Mouse (Mus musculus): ENCODE results near the gene Pdcl2.

Pdcl2 gene

DNA sequence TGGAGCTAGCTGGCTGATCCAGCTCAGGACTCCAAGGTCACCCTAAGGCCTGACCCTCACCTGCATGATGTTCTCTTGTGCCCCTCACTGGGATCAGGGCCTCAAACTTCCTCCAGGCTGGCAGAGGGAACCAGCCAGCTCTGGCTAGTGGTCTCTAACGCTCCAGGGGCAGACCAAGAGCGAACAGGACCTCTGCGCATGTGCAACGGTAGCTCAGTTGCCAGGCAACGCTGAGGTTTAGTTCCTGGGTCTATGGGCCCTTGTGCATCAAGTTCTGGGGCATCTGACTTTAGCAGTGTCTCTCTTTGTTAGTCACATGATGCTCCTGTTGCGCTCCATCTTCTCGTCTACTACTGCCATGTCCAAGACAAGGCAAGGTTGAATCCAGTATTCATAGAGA, at the start of gene Pdcl2:
Gene Pdcl2, minus strand, starts transcription at position 204 of the 400 bp plus-strand sequence.
- DNase-seq (ENCODE audit: low spot score), result no peak

DNA sequence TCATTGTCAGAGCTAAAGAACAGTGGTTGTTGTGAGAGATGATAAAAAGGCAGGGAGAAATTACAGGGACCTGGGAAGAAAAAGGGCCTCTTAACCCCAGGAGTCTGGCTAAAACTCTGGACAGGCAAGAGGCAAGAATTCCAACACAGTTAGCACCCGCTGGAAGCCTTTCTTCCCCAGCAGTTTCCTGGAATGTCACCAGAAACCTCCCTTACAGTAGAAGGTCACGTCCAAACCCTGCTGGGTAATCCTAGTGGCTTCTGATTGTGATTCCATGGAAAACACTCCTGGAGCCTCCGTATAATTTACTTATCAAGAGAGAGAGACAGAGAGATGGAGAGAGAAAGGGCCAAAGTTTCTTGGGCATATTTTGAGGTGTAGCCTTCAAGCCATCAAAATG, 48.3 kb upstream of the Pdcl2 start:
- no peak for DNase-seq (ENCODE audit: low spot score)

- no peak for DNase-seq (ENCODE audit: low spot score)
Measured at GRCm38 (mm10) chr5:76369215-76369840, 38.4 kb upstream of the Pdcl2 start.

GRCm38 (mm10) chr5:76365406-76365805, 34.5 kb upstream of the Pdcl2 start:
- no peak for DNase-seq (ENCODE audit: low spot score)

GRCm38 (mm10) chr5:76363453-76364104, 32.6 kb upstream of the Pdcl2 start, which contains the start of gene Nmu:
Gene Nmu, minus strand, starts transcription at chr5:76363788.
- DNase-seq (ENCODE audit: low spot score), result no peak

DNA sequence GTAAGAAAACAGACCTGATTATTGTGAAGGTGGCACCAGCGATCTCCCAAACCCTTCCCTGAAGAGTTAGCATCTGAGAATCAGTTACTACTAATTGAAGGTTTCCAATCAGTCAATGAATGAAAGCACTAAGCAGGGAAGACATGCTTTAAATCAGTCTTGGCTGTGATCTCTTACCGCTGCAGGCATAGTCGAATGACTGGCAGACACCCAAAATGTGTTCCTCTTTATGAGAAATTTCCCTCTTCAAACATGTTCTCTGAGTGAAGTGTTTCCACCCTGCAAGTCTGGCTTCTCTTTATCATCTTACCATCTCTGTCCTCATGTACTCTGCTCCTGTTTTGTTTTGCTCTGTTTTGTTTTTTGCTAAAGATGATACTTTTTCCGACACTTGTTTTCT, 29.8 kb upstream of the Pdcl2 start:
- no peak for DNase-seq (ENCODE audit: low spot score)

- DNase-seq (ENCODE audit: low spot score), result no peak
Measured at GRCm38 (mm10) chr5:76360057-76360456, 29.1 kb upstream of the Pdcl2 start.

DNA sequence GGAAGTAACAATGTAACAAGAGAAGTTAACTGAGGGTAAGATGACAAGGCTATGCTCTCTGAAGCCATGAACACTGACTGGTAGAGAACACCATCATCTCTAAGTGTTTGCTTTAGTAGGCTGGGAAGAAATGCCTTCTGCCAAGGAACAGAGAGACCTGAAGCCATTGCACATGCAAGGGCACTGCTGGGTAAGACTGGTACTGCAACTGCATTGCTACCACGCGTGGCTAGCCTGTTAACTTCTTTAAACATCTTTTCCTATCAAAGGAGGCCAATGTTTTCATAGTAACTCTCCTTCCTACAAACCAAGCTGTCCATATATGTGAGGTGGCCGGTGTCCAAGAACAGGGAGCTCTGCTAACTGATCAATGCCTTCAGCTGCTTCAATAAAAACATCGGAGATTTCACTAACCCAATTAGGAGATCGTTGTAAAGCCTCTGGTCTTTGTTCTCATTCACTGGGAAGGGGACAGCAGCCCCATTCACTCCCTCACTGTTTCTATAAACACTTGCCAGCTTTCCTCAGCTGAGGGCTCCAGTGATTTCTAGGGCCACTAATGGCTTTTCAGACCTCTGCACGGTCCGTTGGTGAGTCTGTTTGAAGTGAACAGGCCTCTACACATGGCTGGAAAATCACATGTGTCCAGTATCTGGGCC, 21.1 kb upstream of the Pdcl2 start:
- no peak for DNase-seq (ENCODE audit: low spot score)

DNA sequence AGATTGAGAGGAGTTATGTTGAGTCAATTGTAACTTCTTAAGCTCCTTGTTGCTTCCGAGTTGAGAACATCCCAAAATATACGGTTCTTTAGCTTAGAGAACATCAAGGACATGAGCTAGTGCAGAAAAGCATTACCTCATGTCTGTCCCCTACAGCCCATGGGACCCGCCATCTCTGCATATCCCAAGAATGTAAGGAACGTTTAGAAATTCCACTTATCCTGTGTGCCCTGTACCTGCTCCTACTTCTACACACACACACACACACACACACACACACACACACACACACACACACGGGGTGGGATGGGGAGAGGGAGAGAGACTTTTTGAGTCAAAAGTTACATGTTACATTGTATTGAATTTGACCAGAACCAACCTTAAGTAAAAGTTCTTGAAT, 20.6 kb upstream of the Pdcl2 start:
- DNase-seq (ENCODE audit: low spot score), result no peak

- no peak for DNase-seq (ENCODE audit: low spot score)
Measured at GRCm38 (mm10) chr5:76346137-76346536, 15.2 kb upstream of the Pdcl2 start.

DNA sequence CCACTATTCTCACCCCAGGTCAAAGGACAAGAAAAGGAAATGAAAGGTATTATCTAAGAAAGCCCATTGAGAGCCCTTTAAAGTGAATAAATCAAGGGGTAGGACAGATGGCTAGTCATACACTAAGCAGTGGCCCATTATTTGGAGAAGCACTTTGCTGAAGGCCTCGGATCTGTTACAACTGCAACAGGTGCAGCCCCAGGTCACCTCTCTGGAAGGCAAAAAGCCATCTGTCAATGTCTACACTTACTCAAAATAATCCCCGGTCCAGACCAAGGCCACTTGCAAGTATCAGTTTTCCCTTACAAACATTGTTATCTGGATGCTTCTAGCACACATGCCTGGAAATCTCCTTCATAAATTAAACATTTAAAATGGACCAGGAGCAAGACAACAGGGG, 10.0 kb upstream of the Pdcl2 start:
- DNase-seq (ENCODE audit: low spot score), result no peak

DNA sequence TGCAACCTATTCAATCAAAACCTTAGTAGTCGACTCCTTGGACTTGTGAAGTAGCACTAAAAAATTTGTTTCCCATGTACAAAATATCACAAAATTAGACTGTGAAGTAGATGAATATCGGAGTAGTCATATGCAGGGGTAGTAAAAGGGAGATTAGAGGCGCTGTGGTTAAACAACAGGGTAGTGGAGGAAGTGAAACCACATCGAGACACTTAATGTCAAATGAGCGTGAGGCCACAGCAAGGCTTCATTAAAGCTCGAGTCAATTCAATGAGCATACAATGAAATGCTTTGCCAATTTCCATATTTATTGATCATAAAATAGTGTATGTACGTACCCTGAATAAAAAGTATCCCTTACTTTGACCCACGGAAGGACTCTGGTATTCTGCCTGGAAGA, 6.1 kb upstream of the Pdcl2 start:
- DNase-seq (ENCODE audit: low spot score), result no peak

DNA sequence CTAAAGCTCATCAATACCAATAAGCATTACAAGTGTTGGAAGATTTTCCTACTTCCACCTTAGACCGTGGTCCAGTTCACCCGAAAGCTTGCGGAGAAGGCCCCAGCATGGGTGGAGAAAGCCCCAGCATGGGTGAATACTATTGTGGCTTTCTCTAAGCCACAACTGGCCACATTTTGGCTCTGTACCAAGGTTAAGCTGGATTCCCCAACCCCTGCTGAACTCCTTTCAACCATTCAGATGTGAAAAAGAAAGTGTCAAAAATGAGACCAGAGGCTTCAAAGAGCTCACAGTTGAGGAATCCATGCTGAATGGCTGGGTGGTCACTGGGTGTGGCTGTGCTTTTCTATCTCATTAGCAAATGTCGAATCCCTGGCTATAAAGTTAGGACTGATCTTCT, 2.9 kb upstream of the Pdcl2 start:
- no peak for DNase-seq (ENCODE audit: low spot score)

DNA sequence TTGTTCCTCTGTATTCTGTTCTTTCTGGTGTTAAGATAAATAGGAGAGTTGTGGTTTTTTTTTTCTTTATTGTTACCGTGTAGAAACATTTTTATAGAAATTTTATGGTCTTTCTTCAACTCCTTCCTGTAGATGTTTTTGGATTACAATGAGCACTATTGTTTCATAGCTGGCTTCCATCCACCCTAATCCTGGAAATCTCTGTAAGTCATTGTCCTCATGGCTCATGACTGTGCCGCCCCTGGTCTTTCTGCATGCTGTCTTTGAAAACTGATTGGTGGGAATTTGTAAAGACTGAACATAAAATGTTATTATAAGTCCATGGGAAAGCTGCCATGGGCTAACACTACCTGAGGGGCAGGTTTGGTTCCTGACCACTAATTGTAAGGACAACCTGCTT, 3.7 kb downstream of the Pdcl2 start:
- DNase-seq (ENCODE audit: low spot score), result no peak

GRCm38 (mm10) chr5:76325113-76325512, 5.8 kb downstream of the Pdcl2 start:
- DNase-seq (ENCODE audit: low spot score), result no peak

DNA sequence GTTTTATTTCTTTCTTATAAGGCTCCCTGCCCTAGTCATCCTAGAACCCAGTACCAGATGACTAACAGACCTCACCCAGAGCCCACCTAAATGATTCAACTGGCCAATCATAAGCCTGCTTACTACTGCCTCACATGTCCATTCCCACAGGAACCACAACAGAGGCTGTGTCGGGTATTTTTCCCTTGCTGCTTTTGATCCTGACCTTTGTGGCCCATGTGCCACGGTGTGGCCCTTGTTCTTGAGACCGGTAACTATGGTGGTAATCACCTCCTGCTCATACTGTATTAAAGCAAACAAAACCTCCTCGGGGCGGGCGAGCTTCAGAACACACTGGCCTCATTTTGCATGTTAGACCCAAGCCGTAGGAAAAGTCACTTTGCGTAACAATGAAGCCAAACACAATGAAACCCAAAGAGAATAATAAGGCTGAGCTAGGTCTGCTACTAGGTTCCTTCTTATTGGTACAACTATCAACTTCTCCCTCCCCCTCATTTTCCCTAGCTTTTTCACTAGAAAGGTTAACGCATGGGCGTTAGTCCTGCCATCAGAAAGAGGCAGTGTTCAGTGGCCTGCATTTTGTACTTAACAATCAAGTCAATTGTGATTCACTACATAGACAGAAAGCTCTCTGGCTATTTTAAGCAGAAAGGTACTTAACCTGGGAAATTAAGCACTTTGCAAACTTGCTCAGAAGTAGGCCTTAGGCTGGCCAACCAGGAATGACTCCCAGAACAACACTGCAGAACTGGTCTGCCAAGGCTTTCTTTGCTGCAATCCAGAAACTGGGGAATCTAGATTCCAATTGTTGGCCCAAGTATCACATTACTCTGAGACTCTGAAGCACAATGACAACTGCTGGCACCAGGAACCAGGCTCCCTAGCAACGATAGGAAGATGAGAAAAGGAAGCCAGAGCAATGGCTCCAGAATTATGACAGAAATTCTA, 9.4 kb downstream of the Pdcl2 start:
- no peak for DNase-seq (ENCODE audit: low spot score)

GRCm38 (mm10) chr5:76308206-76308605, 22.8 kb downstream of the Pdcl2 start:
- no peak for DNase-seq (ENCODE audit: low spot score)

DNA sequence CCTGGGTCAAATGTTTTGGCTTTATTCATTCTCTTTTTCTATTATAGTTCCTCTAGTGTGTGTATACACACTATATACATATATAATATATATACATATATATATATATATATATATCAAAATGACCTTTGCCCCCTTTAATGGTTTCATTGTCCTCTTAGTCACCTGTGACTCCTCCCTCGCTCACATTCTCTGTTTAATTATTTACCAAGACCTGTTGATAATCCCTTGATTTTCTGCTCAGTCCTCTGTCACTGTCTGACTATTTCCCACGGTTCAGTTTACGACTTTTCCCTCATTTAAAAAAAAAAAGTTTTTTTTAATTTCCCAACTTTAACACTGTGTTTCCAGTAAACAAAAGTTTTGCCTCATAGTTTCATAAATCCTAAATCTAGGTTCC, 24.7 kb downstream of the Pdcl2 start:
- no peak for DNase-seq (ENCODE audit: low spot score)

- DNase-seq (ENCODE audit: low spot score), result no peak
Measured at GRCm38 (mm10) chr5:76305616-76306015, 25.3 kb downstream of the Pdcl2 start.

GRCm38 (mm10) chr5:76304452-76305341, 26.3 kb downstream of the Pdcl2 start, which contains the start of gene Clock:
Gene Clock, minus strand, starts transcription at chr5:76304792.
- DNase-seq (ENCODE audit: low spot score), result peak; percentile 40

GRCm38 (mm10) chr5:76303745-76304451, 27.1 kb downstream of the Pdcl2 start:
- DNase-seq (ENCODE audit: low spot score), result peak; percentile 35
